Mouse (Mus musculus): ENCODE measurements around the gene Selenom. TPM values are rescaled to one million over a fixed set of nuclear protein-coding genes. Genes with fewer than 3 reads are reported as not detected.

The Selenom gene
- polyA plus RNA-seq, 1 experiment from 2014 or later: 35.0 TPM

- no peak overlapping the region for H3K4me3 ChIP-seq
- peaks cover 5% of the 10 kb centered on the region for H3K4me1 ChIP-seq
- DNase-seq (ENCODE audit: low spot score): no peak
- no peaks in the 10 kb centered on the region for H3K36me3 ChIP-seq
- 71% methylated on average over 3 of the region's 3 CpGs for WGBS
- no peaks in the 10 kb centered on the region for H3K27me3 ChIP-seq (ENCODE audit: low read depth, poor library complexity, severe bottlenecking)
- H3K9me3 ChIP-seq (replicated peaks): no peaks in the 10 kb centered on the region
- H3K27ac ChIP-seq: no peak overlapping the region
Measured at GRCm38 (mm10) chr11:3548564-3549295, 34.2 kb downstream of the Selenom start.

GRCm38 (mm10) chr11:3549791-3550190 lies 35.3 kb downstream of the Selenom start:
- Histone ChIP-seq H3K9me3 (replicated peaks) (no peaks in the 10 kb centered on the region), H3K4me3 (no peak overlapping the region), H3K36me3 (no peaks in the 10 kb centered on the region), H3K4me1 (peaks cover 5% of the 10 kb centered on the region), H3K27ac (no peak overlapping the region), H3K27me3 (ENCODE audit: low read depth, poor library complexity, severe bottlenecking) (no peaks in the 10 kb centered on the region)
- no peak for DNase-seq (ENCODE audit: low spot score)
- 87% methylated on average over 5 of the region's 5 CpGs for WGBS

- WGBS: 83% methylated on average over 4 of the region's 4 CpGs
- Histone ChIP-seq H3K36me3 (no peaks in the 10 kb centered on the region), H3K4me1 (no peaks in the 10 kb centered on the region), H3K27me3 (ENCODE audit: low read depth, poor library complexity, severe bottlenecking) (no peaks in the 10 kb centered on the region), H3K4me3 (no peak overlapping the region), H3K27ac (no peak overlapping the region), H3K9me3 (replicated peaks) (no peaks in the 10 kb centered on the region)
- DNase-seq (ENCODE audit: low spot score): no peak
Measured at GRCm38 (mm10) chr11:3554976-3555375, 40.5 kb downstream of the Selenom start.

- Histone ChIP-seq H3K27me3 (ENCODE audit: low read depth, poor library complexity, severe bottlenecking) (no peaks in the 10 kb centered on the region), H3K4me1 (no peaks in the 10 kb centered on the region), H3K36me3 (no peaks in the 10 kb centered on the region), H3K4me3 (no peak overlapping the region), H3K9me3 (replicated peaks) (no peaks in the 10 kb centered on the region), H3K27ac (no peak overlapping the region)
- 85% methylated on average over 3 of the region's 3 CpGs for WGBS
- no peak for DNase-seq (ENCODE audit: low spot score)
Measured at GRCm38 (mm10) chr11:3557852-3558251, 43.4 kb downstream of the Selenom start.

- Histone ChIP-seq H3K27me3 (ENCODE audit: low read depth, poor library complexity, severe bottlenecking) (no peaks in the 10 kb centered on the region), H3K27ac (no peak overlapping the region), H3K4me3 (no peak overlapping the region), H3K4me1 (no peaks in the 10 kb centered on the region), H3K9me3 (replicated peaks) (no peaks in the 10 kb centered on the region), H3K36me3 (no peaks in the 10 kb centered on the region)
- WGBS: 89% methylated on average over 5 of the region's 5 CpGs
- no peak for DNase-seq (ENCODE audit: low spot score)
Measured at GRCm38 (mm10) chr11:3560202-3560601, 45.7 kb downstream of the Selenom start.

GRCm38 (mm10) chr11:3563853-3564252 lies 49.4 kb downstream of the Selenom start:
- H3K27me3 ChIP-seq (ENCODE audit: low read depth, poor library complexity, severe bottlenecking): no peaks in the 10 kb centered on the region
- no peaks in the 10 kb centered on the region for H3K4me1 ChIP-seq
- WGBS: 89% methylated on average over 6 of the region's 6 CpGs
- no peak for DNase-seq (ENCODE audit: low spot score)
- no peaks in the 10 kb centered on the region for H3K36me3 ChIP-seq
- H3K4me3 ChIP-seq: no peak overlapping the region
- H3K27ac ChIP-seq: no peak overlapping the region
- H3K9me3 ChIP-seq (replicated peaks): no peaks in the 10 kb centered on the region

- Histone ChIP-seq H3K27ac (no peak overlapping the region), H3K4me1 (no peaks in the 10 kb centered on the region), H3K4me3 (no peak overlapping the region), H3K36me3 (no peaks in the 10 kb centered on the region), H3K9me3 (replicated peaks) (no peaks in the 10 kb centered on the region), H3K27me3 (ENCODE audit: low read depth, poor library complexity, severe bottlenecking) (no peaks in the 10 kb centered on the region)
- WGBS: 75% methylated on average over 7 of the region's 7 CpGs
- no peak for DNase-seq (ENCODE audit: low spot score)
Measured at GRCm38 (mm10) chr11:3564451-3564850, 50.0 kb downstream of the Selenom start.

GRCm38 (mm10) chr11:3566018-3566417 lies 51.5 kb downstream of the Selenom start:
- DNase-seq (ENCODE audit: low spot score): no peak
- no peaks in the 10 kb centered on the region for H3K27me3 ChIP-seq (ENCODE audit: low read depth, poor library complexity, severe bottlenecking)
- H3K36me3 ChIP-seq: no peaks in the 10 kb centered on the region
- H3K9me3 ChIP-seq (replicated peaks): no peaks in the 10 kb centered on the region
- H3K4me3 ChIP-seq: no peak overlapping the region
- H3K27ac ChIP-seq: no peak overlapping the region
- no peaks in the 10 kb centered on the region for H3K4me1 ChIP-seq
- 92% methylated on average over 4 of the region's 4 CpGs for WGBS

Other genes with a start within 250 kb of the Selenom start
- gene Drg1, start 248.3 kb upstream of the Selenom start, polyA plus RNA-seq (2016; fragmentation: Nextera tagmentation; extraction: Ambion mirVana): 276 and 280 TPM in 2 replicates
- 80.2 and 81.7 TPM in 2 replicates for gene Patz1, start 225.8 kb upstream of the Selenom start, polyA plus RNA-seq (2016; fragmentation: Nextera tagmentation; extraction: Ambion mirVana)
- 5.9 and 8.5 TPM in 2 replicates for gene Pik3ip1, start 184.3 kb upstream of the Selenom start, polyA plus RNA-seq (2016; fragmentation: Nextera tagmentation; extraction: Ambion mirVana)
- 45.2 and 54.6 TPM in 2 replicates for gene Limk2, start 105.5 kb upstream of the Selenom start, polyA plus RNA-seq (2016; fragmentation: Nextera tagmentation; extraction: Ambion mirVana)
- 37.7 and 47.1 TPM in 2 replicates for gene Rnf185, start 62.3 kb upstream of the Selenom start, polyA plus RNA-seq (2016; fragmentation: Nextera tagmentation; extraction: Ambion mirVana)
- gene Pla2g3, start 26.4 kb upstream of the Selenom start, polyA plus RNA-seq (2016; fragmentation: Nextera tagmentation; extraction: Ambion mirVana): 1.2 and 1.5 TPM in 2 replicates
- 0.06 and 0.09 TPM in 2 replicates for gene Inpp5j, start 9.9 kb upstream of the Selenom start, polyA plus RNA-seq (2016; fragmentation: Nextera tagmentation; extraction: Ambion mirVana)
- 43.0 and 52.8 TPM in 2 replicates for gene Smtn, start 25.9 kb downstream of the Selenom start, polyA plus RNA-seq (2016; fragmentation: Nextera tagmentation; extraction: Ambion mirVana)
- gene Morc2a, start 134.5 kb downstream of the Selenom start, polyA plus RNA-seq (2016; fragmentation: Nextera tagmentation; extraction: Ambion mirVana): 40.2 and 41.8 TPM in 2 replicates

All from limb, embryonic 10.5 days (tissue).